Mouse (Mus musculus) small intestine, adult 2 months (tissue): ENCODE measurements around the gene Ick.

ENCODE experiments used
- CTCF ChIP-seq: fragments of 200-500 bp; IDR thresholded peaks from 2 replicates; pipeline ENCODE4 v1.5.1; 2012; ENCODE audit warnings: low read depth, mild to moderate bottlenecking, control low read depth, inconsistent platforms, low read length, moderate library complexity, mixed read lengths; ENCODE audit not compliant: insufficient replicate concordance, insufficient read length; ENCODE audit errors: extremely low read depth
- POLR2A ChIP-seq: fragments of 200-500 bp; IDR thresholded peaks from 2 replicates; pipeline ENCODE4 v1.6.1; 2012; ENCODE audit warnings: low read depth, mild to moderate bottlenecking, control low read depth, inconsistent platforms, low read length, moderate library complexity

DNA sequence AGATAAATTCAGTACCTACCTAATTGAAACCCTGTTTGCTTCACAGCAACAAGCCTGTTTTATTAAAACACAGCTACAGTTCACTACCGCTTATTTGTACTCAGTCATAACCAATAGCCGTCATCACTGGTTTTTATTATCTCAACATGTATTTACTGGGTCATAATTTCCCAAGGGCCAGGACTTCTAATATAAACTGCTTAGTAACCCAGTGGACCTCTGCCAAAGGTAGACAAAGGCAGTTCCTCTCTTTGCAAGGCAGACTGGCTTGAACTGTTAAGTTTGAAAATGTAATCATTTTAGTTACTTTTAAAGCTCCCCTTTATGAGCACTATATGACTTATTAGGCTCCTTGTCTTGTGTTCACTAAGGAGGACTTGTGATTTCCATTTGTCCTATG lies 2.5 kb downstream of the Ick start:
- TF ChIP-seq CTCF (no peak), POLR2A (no peak)
